Mouse (Mus musculus) cortical plate, adult 2 months (tissue): ENCODE data around the gene Bglap. TPM values are rescaled to one million over a fixed set of nuclear protein-coding genes. Genes with fewer than 3 reads are reported as not detected.

Source experiments
- H3K27ac ChIP-seq: fragments of 200-500 bp; 2 replicates; pipeline ENCODE4 v1.5.1; 2012; ENCODE audit warnings: low read length, control low read depth, inconsistent platforms; ENCODE audit not compliant: insufficient read depth
- H3K4me1 ChIP-seq: fragments of 200-500 bp; 2 replicates; pipeline ENCODE4 v1.6.1; 2011; ENCODE audit warnings: low read length; ENCODE audit not compliant: control insufficient read depth, insufficient read depth
- H3K4me3 ChIP-seq: fragments of 200-500 bp; 2 replicates; pipeline ENCODE4 v1.5.1; 2011; ENCODE audit warnings: mild to moderate bottlenecking, low read length, control low read depth; ENCODE audit not compliant: insufficient read depth
- CTCF ChIP-seq: fragments of 200-500 bp; IDR thresholded peaks from 2 replicates; pipeline ENCODE4 v1.5.1; 2011; ENCODE audit warnings: mild to moderate bottlenecking, control low read depth, low read length; ENCODE audit not compliant: insufficient read depth; ENCODE audit errors: extremely low read depth
- POLR2A ChIP-seq: fragments of 200-500 bp; IDR thresholded peaks from 2 replicates; pipeline ENCODE4 v1.6.1; 2011; ENCODE audit warnings: mild to moderate bottlenecking, low read length, control low read depth; ENCODE audit not compliant: insufficient read depth; ENCODE audit errors: extremely low read depth
- polyA plus RNA-seq: library from polyadenylated mRNA; depleted of rRNA; stranded (reverse); fragments of >200 nt; gene quantifications from 2 replicates; pipeline ENCODE4 v1.2.3, GENCODE M21; 2012

Gene Bglap
- polyA plus RNA-seq, 1 experiment: not detected

DNA sequence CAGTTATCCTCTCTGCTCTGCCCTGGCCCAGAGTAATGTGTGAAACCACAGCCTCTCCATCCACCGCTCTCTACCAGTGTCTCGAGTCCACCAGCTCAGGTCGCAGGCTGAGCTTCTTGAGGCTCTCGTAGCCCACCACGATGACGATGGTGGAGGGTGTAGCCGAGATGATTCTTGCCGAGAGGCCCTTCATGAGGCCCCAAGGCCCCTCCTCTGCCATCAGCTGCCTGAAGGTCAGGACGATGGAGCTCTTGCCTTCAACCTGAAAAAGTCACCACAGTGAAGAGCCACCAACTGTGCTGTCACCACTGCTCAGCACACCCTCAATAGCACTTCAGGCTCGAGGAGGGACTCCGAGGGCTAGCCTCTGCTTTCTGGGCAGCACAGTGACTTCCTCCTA, 28.4 kb upstream of the Bglap start:
- no peak overlapping the region for H3K27ac ChIP-seq
- TF ChIP-seq POLR2A (no peak), CTCF (no peak)
- H3K4me3 ChIP-seq: no peak overlapping the region
- no peaks in the 10 kb centered on the region; the same call in 1 of the 2 replicates for H3K4me1 ChIP-seq

DNA sequence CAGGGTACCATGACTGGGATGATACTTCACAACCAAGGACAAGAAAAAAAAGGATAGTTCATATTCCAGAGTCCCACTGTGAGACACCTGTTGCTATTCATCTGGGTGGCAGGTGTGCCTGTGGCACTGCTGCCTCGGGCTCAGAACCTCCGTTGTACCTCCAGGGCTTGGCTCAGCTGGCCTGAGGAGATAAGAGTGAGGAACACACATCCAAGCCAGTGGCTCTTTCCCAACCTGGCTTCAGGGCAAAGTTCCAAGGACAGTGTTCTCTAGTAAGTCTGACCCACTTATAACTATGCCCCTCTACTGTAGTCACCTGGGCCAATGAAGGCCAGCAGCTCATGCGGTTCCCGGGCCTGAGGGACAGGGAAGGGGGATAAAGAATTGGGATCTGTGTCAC, 27.4 kb upstream of the Bglap start:
- H3K4me3 ChIP-seq: no peak overlapping the region
- H3K4me1 ChIP-seq: no peaks in the 10 kb centered on the region; the same call in 1 of the 2 replicates
- no peak for TF ChIP-seq CTCF
- TF ChIP-seq POLR2A: no peak
- no peak overlapping the region for H3K27ac ChIP-seq

GRCm38 (mm10) chr3:88410645-88411031, 26.4 kb upstream of the Bglap start:
- TF ChIP-seq CTCF: no peak
- TF ChIP-seq POLR2A: no peak
- Histone ChIP-seq H3K4me3 (peak overlapping the region; percentile 48; the same call in 1 of the 2 replicates), H3K27ac (peak overlapping the region; percentile 32; the same call in 1 of the 2 replicates), H3K4me1 (no peaks in the 10 kb centered on the region; the same call in 1 of the 2 replicates)

DNA sequence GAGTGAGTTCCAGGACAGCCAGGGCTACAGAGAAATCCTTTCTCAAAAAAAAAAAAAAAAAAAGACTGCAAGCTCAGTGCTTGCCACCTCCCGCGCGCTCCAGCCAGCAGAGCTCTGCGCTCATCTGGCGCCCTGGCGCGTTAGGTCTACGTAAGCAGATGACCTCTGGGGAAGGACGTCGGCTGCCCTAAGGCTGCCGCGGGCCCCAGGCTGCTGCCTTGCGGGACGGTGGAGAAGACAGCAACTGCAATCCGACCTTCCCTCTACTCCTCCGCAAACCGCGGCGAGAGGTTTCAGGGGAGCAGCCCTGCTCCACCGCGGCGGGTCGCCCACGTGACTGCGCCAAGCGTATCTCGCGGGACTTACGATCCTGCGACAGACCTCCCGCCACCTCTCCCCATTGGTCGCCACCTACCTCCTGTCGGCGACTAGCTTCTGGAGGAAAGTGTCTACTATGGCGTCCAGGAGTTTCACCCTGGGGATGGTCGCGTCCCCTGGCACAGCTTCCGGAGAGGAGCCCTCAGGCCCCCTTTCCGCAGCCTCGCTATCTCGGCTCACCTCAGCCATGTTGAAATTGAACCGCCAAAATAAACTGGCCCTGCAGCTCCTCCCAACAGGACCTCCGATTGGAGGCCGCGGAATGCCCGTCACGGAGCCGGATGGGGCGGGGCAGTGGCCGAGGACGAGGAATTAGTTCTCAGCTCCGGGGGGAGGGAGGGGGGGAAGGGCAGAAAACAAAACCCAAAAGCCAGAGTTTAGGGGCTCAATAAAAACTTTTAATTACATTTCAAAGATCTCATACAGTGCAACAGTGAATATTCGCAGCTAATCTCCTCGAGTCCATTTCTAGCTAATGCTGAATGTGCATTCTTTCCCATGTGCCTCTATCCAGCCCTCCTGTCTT, 25.7 kb upstream of the Bglap start, which contains the start of gene Pmf1:
Gene Pmf1 (minus strand): TSS at position 591 of the 904 bp plus-strand sequence.
- H3K27ac ChIP-seq: peak within 1 kb of the TSS; percentile 72
- TF ChIP-seq CTCF: no peak
- peak; percentile 93 for TF ChIP-seq POLR2A

GRCm38 (mm10) chr3:88408953-88409352, 24.7 kb upstream of the Bglap start:
- H3K4me3 ChIP-seq: no peak overlapping the region; the same call in 1 of the 2 replicates
- no peak overlapping the region for H3K27ac ChIP-seq
- H3K4me1 ChIP-seq: no peaks in the 10 kb centered on the region; the same call in 1 of the 2 replicates
- no peak for TF ChIP-seq POLR2A
- no peak for TF ChIP-seq CTCF

More for the DNA sequence above, 25.7 kb upstream of the Bglap start, which contains the start of gene Pmf1:
- Histone ChIP-seq H3K4me1 (no peaks in the 10 kb centered on the region; the same call in 1 of the 2 replicates), H3K4me3 (peak within 1 kb of the TSS; percentile 48)

DNA sequence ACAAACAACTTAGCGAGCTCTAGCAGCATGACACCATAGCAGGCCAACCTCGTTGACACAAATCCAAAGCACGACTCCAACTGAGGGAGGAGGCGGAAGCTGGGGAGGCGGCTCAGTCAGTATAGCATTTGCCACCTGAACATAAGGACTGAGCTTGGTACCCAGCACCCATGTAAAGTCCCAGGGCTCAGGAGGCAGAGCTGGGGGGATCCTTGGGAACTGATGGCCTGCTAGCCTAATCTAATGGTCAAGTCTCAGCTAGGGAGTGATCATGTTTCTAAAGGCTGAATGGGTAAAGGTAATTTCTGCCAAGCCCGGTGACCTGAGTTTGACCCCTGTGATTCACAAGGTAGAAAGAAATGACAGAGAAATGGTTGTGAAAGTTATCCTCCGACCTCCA, 23.3 kb upstream of the Bglap start:
- Histone ChIP-seq H3K27ac (no peak overlapping the region), H3K4me3 (no peak overlapping the region), H3K4me1 (no peaks in the 10 kb centered on the region)
- TF ChIP-seq POLR2A (no peak), CTCF (no peak)

GRCm38 (mm10) chr3:88407090-88407489, 22.8 kb upstream of the Bglap start:
- H3K27ac ChIP-seq: no peak overlapping the region
- H3K4me1 ChIP-seq: no peaks in the 10 kb centered on the region
- no peak overlapping the region for H3K4me3 ChIP-seq
- TF ChIP-seq POLR2A (no peak), CTCF (peak; percentile 99)

DNA sequence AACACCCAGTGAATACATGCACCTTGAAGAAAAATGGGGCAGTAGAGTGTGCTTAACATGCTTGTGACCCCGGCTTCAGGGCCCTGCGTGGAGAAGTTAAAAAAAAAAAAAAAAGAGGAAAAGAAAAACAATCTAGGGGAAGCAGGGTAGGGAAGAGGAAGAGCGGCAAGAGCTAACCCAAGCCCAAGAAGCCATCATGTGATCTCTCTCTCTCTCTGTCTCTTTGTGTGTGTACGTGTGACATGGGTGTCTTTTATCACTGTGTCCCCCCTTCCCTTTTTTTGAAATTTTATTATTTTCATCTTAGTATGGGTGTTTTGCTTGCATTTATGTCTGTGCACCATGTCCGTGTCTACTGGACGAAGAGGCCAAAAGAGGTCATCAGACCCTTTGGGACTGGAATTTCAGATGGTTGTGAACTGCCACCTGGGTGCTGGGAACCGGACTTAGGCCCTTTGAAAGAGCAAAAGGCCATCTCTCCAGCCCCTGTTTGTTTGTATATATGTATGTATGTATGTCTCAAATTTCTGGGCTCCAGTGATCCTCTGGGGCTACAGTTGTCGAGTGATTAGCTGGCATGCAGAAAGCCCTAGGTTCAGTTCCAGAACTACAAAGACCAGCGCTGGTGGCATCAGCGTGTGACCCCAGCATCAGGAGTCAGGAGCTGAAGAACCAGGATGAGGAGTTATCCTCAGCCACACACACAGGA, 19.4 kb upstream of the Bglap start:
- Histone ChIP-seq H3K4me1 (no peaks in the 10 kb centered on the region), H3K4me3 (no peak overlapping the region), H3K27ac (no peak overlapping the region)
- no peak for TF ChIP-seq POLR2A
- no peak for TF ChIP-seq CTCF

GRCm38 (mm10) chr3:88398666-88399065, 14.4 kb upstream of the Bglap start:
- Histone ChIP-seq H3K27ac (no peak overlapping the region), H3K4me3 (no peak overlapping the region), H3K4me1 (no peaks in the 10 kb centered on the region)
- TF ChIP-seq POLR2A (no peak), CTCF (no peak)

GRCm38 (mm10) chr3:88395742-88396141, 11.5 kb upstream of the Bglap start:
- Histone ChIP-seq H3K27ac (no peak overlapping the region), H3K4me1 (no peaks in the 10 kb centered on the region), H3K4me3 (no peak overlapping the region)
- no peak for TF ChIP-seq CTCF
- no peak for TF ChIP-seq POLR2A

DNA sequence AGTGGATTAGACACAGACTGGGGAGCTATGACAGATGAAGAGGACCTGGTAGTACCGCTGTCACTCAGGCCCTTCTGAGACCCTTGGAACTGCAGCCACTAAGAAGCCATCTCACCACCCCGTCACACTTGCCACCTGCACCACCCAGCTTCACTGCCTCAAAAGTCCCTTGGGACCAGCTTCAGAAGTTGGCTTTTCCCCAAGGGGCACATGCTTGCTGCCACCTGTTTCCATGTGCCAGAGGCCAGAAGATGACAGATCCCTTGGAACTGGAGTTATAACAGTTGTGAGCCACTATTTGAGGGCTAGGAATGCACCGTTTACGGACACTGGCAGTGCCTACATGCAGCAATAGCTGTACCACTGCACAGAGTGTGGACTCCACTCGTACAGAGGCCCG, 11.0 kb upstream of the Bglap start:
- Histone ChIP-seq H3K4me1 (no peaks in the 10 kb centered on the region), H3K4me3 (no peak overlapping the region), H3K27ac (no peak overlapping the region)
- no peak for TF ChIP-seq POLR2A
- no peak for TF ChIP-seq CTCF
